Mouse (Mus musculus) kidney, adult 2 months (tissue): ENCODE results near the gene Gm17654.
"Not testable (repeated sequence)": the region's sequence is repeated elsewhere in the genome, so short reads cannot be mapped to it uniquely, and the experiment has no call there.

ENCODE experiments used
- CTCF ChIP-seq: fragments of 200-500 bp; conservative IDR thresholded peaks from 2 replicates; pipeline ENCODE4 v1.5.1; 2011; ENCODE audit warnings: low read depth, mild to moderate bottlenecking, control low read depth, low read length, moderate library complexity, mixed read lengths; ENCODE audit not compliant: insufficient read depth, insufficient read length
- POLR2A ChIP-seq: fragments of 200-500 bp; IDR thresholded peaks from one replicate; pipeline ENCODE4 v1.6.1; 2011; ENCODE audit warnings: low read depth, low read length, control low read depth

GRCm38 (mm10) chr14:43532011-43532383, 46.9 kb downstream of the Gm17654 start:
- not testable (repeated sequence) for TF ChIP-seq CTCF, POLR2A
